Mouse (Mus musculus) stomach, postnatal 0 days (tissue): Measurements from ENCODE around the gene Parp9. TPM values are rescaled to one million over a fixed set of nuclear protein-coding genes. Genes with fewer than 3 reads are reported as not detected.

Source experiments
- ATAC-seq: fragments of 200-750 bp; cut with Nextera tagmentation; 2 replicates; pipeline ENCODE4 v1.8.0; 2017; ENCODE audit not compliant: low FRiP score, low TSS enrichment
- DNase-seq: peaks from one replicate; pipeline ENCODE4 v3.0.0-alpha.2; 2016; ENCODE audit warnings: low spot score
- H3K27ac ChIP-seq: fragments of 300-500 bp; sonication (generic); replicated peaks from 2 replicates; pipeline ENCODE4 v1.5.1; 2014; ENCODE audit warnings: mild to moderate bottlenecking, control low read depth
- H3K27me3 ChIP-seq: fragments of 300-500 bp; sonication (generic); 2 replicates; pipeline ENCODE4 v1.6.1; 2014; ENCODE audit warnings: low read length; ENCODE audit not compliant: control insufficient read depth, insufficient read depth
- H3K36me3 ChIP-seq: fragments of 300-500 bp; sonication (generic); 2 replicates; pipeline ENCODE4 v1.6.1; 2014; ENCODE audit warnings: low read length, mixed read lengths; ENCODE audit not compliant: control insufficient read depth, insufficient read depth
- H3K4me1 ChIP-seq: fragments of 300-500 bp; sonication (generic); replicated peaks from 2 replicates; pipeline ENCODE4 v1.6.1; 2014; ENCODE audit warnings: antibody characterized with exemption; ENCODE audit not compliant: control insufficient read depth, insufficient read depth
- H3K4me2 ChIP-seq: fragments of 300-500 bp; sonication (generic); replicated peaks from 2 replicates; pipeline ENCODE4 v1.6.1; 2014; ENCODE audit warnings: low read depth, mild to moderate bottlenecking, control low read depth, moderate library complexity
- H3K4me3 ChIP-seq: fragments of 300-500 bp; sonication (generic); 2 replicates; pipeline ENCODE4 v1.5.1; 2014; ENCODE audit warnings: low read depth, low read length, control low read depth
- H3K9ac ChIP-seq: fragments of 300-500 bp; sonication (generic); 2 replicates; pipeline ENCODE4 v1.6.1; 2014; ENCODE audit warnings: mild to moderate bottlenecking, low read length, control low read depth, mixed read lengths
- H3K9me3 ChIP-seq: fragments of 300-500 bp; sonication (generic); 2 replicates; pipeline ENCODE4 v1.6.1; 2016; ENCODE audit warnings: low read length; ENCODE audit not compliant: control insufficient read depth
- CTCF ChIP-seq: IDR thresholded peaks from 2 replicates; pipeline ENCODE4 v1.5.1; 2016; ENCODE audit warnings: antibody characterized with exemption, low read depth, mild to moderate bottlenecking, moderate library complexity
- EP300 ChIP-seq: optimal IDR thresholded peaks from 2 replicates; pipeline ENCODE3; 2016; ENCODE audit warnings: antibody characterized with exemption
- WGBS: fragments of 180-500 bp; shearing (Covaris S2); extraction: QIAGEN DNeasy Blood & Tissue Kit; methylation state at CpG from one replicate; pipeline ENCODE4 v1.1.7; 2014; 5-methylcytosine and 5-hydroxymethylcytosine counted together
- polyA plus RNA-seq: library from polyadenylated mRNA; unstranded; fragments of >200 nt; fragmentation: Nextera tagmentation; extraction: Ambion mirVana; gene quantifications from 2 replicates; pipeline ENCODE4 v1.2.1, GENCODE M21; 2015

The Parp9 gene
- polyA plus RNA-seq, 1 experiment from 2014 or later, result 9.8 TPM

GRCm38 (mm10) chr16:35907432-35908201, 30.7 kb upstream of the Parp9 start:
- no peak overlapping the region for H3K4me2 ChIP-seq
- TF ChIP-seq CTCF (no peak), EP300 (no peak)
- H3K27ac ChIP-seq, result no peak overlapping the region
- no peak overlapping the region for H3K9ac ChIP-seq
- H3K36me3 ChIP-seq, result no peaks in the 10 kb centered on the region
- H3K4me3 ChIP-seq, result no peak overlapping the region
- no peaks in the 10 kb centered on the region for H3K27me3 ChIP-seq
- no peaks in the 10 kb centered on the region for H3K4me1 ChIP-seq
- H3K9me3 ChIP-seq, result no peaks in the 10 kb centered on the region
- 42% methylated on average over 4 of the region's 4 CpGs for WGBS
- peak; percentile 87 for ATAC-seq
- peak; percentile 27 for DNase-seq

- Histone ChIP-seq H3K27me3 (no peaks in the 10 kb centered on the region), H3K4me2 (no peak overlapping the region), H3K9ac (no peak overlapping the region), H3K9me3 (no peaks in the 10 kb centered on the region), H3K27ac (no peak overlapping the region), H3K4me1 (no peaks in the 10 kb centered on the region), H3K4me3 (no peak overlapping the region), H3K36me3 (no peaks in the 10 kb centered on the region)
- no peak for DNase-seq
- ATAC-seq, result no peak
- no peak for TF ChIP-seq EP300
- TF ChIP-seq CTCF, result no peak
- 53% methylated on average over 3 of the region's 3 CpGs for WGBS
Observed at GRCm38 (mm10) chr16:35911449-35911848, 26.8 kb upstream of the Parp9 start.

- ATAC-seq, result no peak
- WGBS, result 70% methylated on average over 1 of the region's 1 CpGs
- Histone ChIP-seq H3K4me3 (no peak overlapping the region), H3K4me2 (no peak overlapping the region), H3K27ac (no peak overlapping the region), H3K27me3 (no peaks in the 10 kb centered on the region), H3K9me3 (no peaks in the 10 kb centered on the region), H3K36me3 (no peaks in the 10 kb centered on the region), H3K4me1 (no peaks in the 10 kb centered on the region), H3K9ac (no peak overlapping the region)
- DNase-seq, result peak; percentile 30
- peak; percentile 66 for TF ChIP-seq CTCF
- no peak for TF ChIP-seq EP300
Observed at GRCm38 (mm10) chr16:35913526-35913925, 24.7 kb upstream of the Parp9 start.

- 57% methylated on average over 5 of the region's 5 CpGs for WGBS
- no peaks in the 10 kb centered on the region for H3K9me3 ChIP-seq
- H3K36me3 ChIP-seq, result no peaks in the 10 kb centered on the region
- H3K9ac ChIP-seq, result no peak overlapping the region
- ATAC-seq (peak; percentile 42; the same call in 1 of the 2 replicates), DNase-seq (no peak)
- H3K4me3 ChIP-seq, result no peak overlapping the region
- H3K27me3 ChIP-seq, result no peaks in the 10 kb centered on the region
- TF ChIP-seq EP300 (no peak), CTCF (no peak)
- no peak overlapping the region for H3K27ac ChIP-seq
- no peaks in the 10 kb centered on the region for H3K4me1 ChIP-seq
- H3K4me2 ChIP-seq, result no peak overlapping the region
Observed at GRCm38 (mm10) chr16:35914301-35914700, 24.0 kb upstream of the Parp9 start.

- no peaks in the 10 kb centered on the region for H3K36me3 ChIP-seq
- no peak overlapping the region for H3K27ac ChIP-seq
- H3K4me3 ChIP-seq, result no peak overlapping the region
- H3K4me2 ChIP-seq, result no peak overlapping the region
- H3K4me1 ChIP-seq, result no peaks in the 10 kb centered on the region
- no peaks in the 10 kb centered on the region for H3K9me3 ChIP-seq
- 0 out of 2 replicates have a peak, but pooled peaks have one; percentile 35 for ATAC-seq
- TF ChIP-seq EP300, result no peak
- no peak for TF ChIP-seq CTCF
- 74% methylated on average over 6 of the region's 6 CpGs for WGBS
- no peak overlapping the region for H3K9ac ChIP-seq
- no peak for DNase-seq
- no peaks in the 10 kb centered on the region for H3K27me3 ChIP-seq
Observed at GRCm38 (mm10) chr16:35918721-35919543, 19.3 kb upstream of the Parp9 start.
